Comparison of ENCODE assay signal across 25 mouse cellular contexts in genomic region chr5:114347005-114347404, GRCm38 (mm10). TPM values are rescaled to one million over a fixed set of nuclear protein-coding genes. Genes with fewer than 3 reads are reported as not detected.
"Had no signal": no experiment of that assay in that cellular context is flagged by ENCODE, and none has a peak within 500 bp of the region (broad histone marks: within the 10 kb centered on the region; RNA-seq: fewer than 3 reads in every experiment).

No protein-coding gene starts in this region.

- H3K9me3 ChIP-seq: hindbrain, embryonic 13.5 days; hindbrain, embryonic 15.5 days; kidney, embryonic 15.5 days; limb, embryonic 13.5 days; limb, embryonic 15.5 days; liver, embryonic 12.5 days had no signal

- H3K36me3 ChIP-seq: hindbrain, embryonic 13.5 days; hindbrain, embryonic 15.5 days; kidney, embryonic 15.5 days; limb, embryonic 13.5 days; limb, embryonic 15.5 days; liver, embryonic 12.5 days had no signal

- H3K27ac ChIP-seq: gastrocnemius, adult 2 months; hindbrain, embryonic 13.5 days; hindbrain, embryonic 15.5 days; hindbrain, postnatal 0 days; kidney, embryonic 15.5 days; kidney, postnatal 0 days; limb, embryonic 13.5 days; limb, embryonic 15.5 days; liver, embryonic 12.5 days had no signal

- H3K4me2 ChIP-seq: heart, embryonic 11.5 days; hindbrain, embryonic 13.5 days; hindbrain, embryonic 15.5 days; kidney, embryonic 15.5 days; limb, embryonic 13.5 days; limb, embryonic 15.5 days; liver, embryonic 12.5 days had no signal

- H3K9ac ChIP-seq: hindbrain, embryonic 13.5 days; hindbrain, embryonic 15.5 days; kidney, embryonic 15.5 days; limb, embryonic 13.5 days; limb, embryonic 15.5 days; liver, embryonic 12.5 days had no signal

- H3K4me3 ChIP-seq: gastrocnemius, adult 2 months; hindbrain, embryonic 13.5 days; hindbrain, embryonic 15.5 days; kidney, embryonic 15.5 days; limb, embryonic 13.5 days; limb, embryonic 15.5 days; liver, embryonic 12.5 days had no signal

- H3K4me1 ChIP-seq: hindbrain, embryonic 13.5 days; hindbrain, embryonic 15.5 days; kidney, embryonic 15.5 days; limb, embryonic 15.5 days; liver, embryonic 12.5 days had no signal

- DNase-seq: gastrocnemius, adult 2 months; gastrocnemius, postnatal 10 days; gastrocnemius, postnatal 25 days; heart, adult 11 months; heart, postnatal 10 days; kidney, adult 11 months; kidney, adult 2 months; kidney, adult 9 months; kidney, postnatal 14 days; kidney, postnatal 36 days; layer of hippocampus, adult 9-11 months; layer of hippocampus, postnatal 36 days; left cerebral cortex, postnatal 4 days had no signal

- ATAC-seq: hindbrain, postnatal 0 days; intestine, embryonic 16.5 days; liver, embryonic 12.5 days had no signal

- H3K27me3 ChIP-seq: hindbrain, embryonic 15.5 days; kidney, embryonic 15.5 days; limb, embryonic 13.5 days had no signal

RNA-seq across cellular contexts. Expression of gene Myo1h, which starts 58.0 kb away (rescaled TPM):
- total RNA-seq: heart, postnatal 25 days; hindbrain, postnatal 0 days had no signal
- polyA plus RNA-seq: liver, adult 2 months had no signal
